Mouse (Mus musculus) limb, embryonic 15.5 days (tissue): ENCODE measurements around the gene B4galt1. TPM values are rescaled to one million over a fixed set of nuclear protein-coding genes. Genes with fewer than 3 reads are reported as not detected.

ENCODE experiments used
- ATAC-seq: fragments of 200-750 bp; cut with Nextera tagmentation; 2 replicates; pipeline ENCODE4 v1.8.0; 2017; ENCODE audit warnings: low read depth, moderate TSS enrichment; ENCODE audit not compliant: insufficient number of reproducible peaks, low FRiP score, low TSS enrichment
- H3K27ac ChIP-seq: fragments of 300-500 bp; sonication (generic); 2 replicates; pipeline ENCODE4 v1.5.1; 2015; ENCODE audit warnings: moderate library complexity, mild to moderate bottlenecking, inconsistent platforms
- H3K27me3 ChIP-seq: fragments of 300-500 bp; sonication (generic); 2 replicates; pipeline ENCODE4 v1.6.1; 2015; ENCODE audit warnings: inconsistent platforms
- H3K36me3 ChIP-seq: fragments of 300-500 bp; sonication (generic); 2 replicates; pipeline ENCODE4 v1.6.1; 2015; ENCODE audit warnings: inconsistent platforms
- H3K4me1 ChIP-seq: fragments of 300-500 bp; sonication (generic); 2 replicates; pipeline ENCODE4 v1.6.1; 2015; ENCODE audit warnings: inconsistent platforms
- H3K4me2 ChIP-seq: fragments of 300-500 bp; sonication (generic); 2 replicates; pipeline ENCODE4 v1.6.1; 2015; ENCODE audit warnings: mild to moderate bottlenecking, inconsistent platforms
- H3K4me3 ChIP-seq: fragments of 300-500 bp; sonication (generic); 2 replicates; pipeline ENCODE4 v1.5.1; 2015; ENCODE audit warnings: mild to moderate bottlenecking, inconsistent platforms
- H3K9ac ChIP-seq: fragments of 300-500 bp; sonication (generic); 2 replicates; pipeline ENCODE4 v1.6.1; 2015; ENCODE audit warnings: inconsistent platforms
- H3K9me3 ChIP-seq: fragments of 300-500 bp; sonication (generic); 2 replicates; pipeline ENCODE4 v1.6.1; 2016; ENCODE audit warnings: inconsistent platforms
- WGBS: fragments of 180-500 bp; shearing (Covaris S2); methylation state at CpG from one replicate; pipeline ENCODE4 v1.1.7; 2015; 5-methylcytosine and 5-hydroxymethylcytosine counted together
- polyA plus RNA-seq: library from polyadenylated mRNA; unstranded; fragments of >200 nt; fragmentation: Nextera tagmentation; extraction: Ambion mirVana; gene quantifications from 2 replicates; pipeline ENCODE4 v1.2.1, GENCODE M21; 2015

Gene B4galt1
- polyA plus RNA-seq, 1 experiment from 2014 or later = 50.3 TPM

DNA sequence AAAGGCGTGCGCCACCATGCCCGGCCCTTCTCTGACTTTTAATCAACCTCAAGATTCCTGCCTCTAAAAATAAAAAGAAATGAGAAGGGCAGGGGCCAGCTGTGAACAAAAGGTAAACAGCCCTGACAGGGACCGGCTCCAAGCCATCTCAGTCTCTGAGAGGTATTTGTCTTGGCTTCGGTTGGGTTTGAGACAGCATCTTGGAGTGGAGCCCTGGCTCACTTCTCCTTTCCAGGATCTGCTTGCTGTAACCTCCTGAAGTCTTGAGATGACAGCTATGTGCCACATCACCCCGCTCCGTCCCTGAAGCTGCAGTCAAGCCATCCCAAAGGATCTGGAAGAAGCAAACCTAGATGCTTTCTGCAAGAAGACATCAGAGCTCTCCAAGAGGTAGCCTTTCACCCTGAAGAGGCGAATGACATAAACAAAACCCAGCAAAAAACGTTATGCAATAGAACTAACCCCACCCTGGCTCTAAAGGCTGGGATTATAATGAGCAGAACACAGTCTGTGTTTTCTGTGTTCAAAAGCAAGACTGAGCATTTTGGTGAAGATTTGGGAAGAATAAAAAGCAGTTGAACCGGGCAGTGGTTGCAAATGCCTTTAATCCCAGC lies 69.1 kb downstream of the B4galt1 start:
- WGBS = 72% methylated on average over 10 of the region's 10 CpGs
- peaks cover 5% of the 10 kb centered on the region; the same call in 1 of the 2 replicates for H3K4me1 ChIP-seq
- H3K27ac ChIP-seq = no peak overlapping the region

DNA sequence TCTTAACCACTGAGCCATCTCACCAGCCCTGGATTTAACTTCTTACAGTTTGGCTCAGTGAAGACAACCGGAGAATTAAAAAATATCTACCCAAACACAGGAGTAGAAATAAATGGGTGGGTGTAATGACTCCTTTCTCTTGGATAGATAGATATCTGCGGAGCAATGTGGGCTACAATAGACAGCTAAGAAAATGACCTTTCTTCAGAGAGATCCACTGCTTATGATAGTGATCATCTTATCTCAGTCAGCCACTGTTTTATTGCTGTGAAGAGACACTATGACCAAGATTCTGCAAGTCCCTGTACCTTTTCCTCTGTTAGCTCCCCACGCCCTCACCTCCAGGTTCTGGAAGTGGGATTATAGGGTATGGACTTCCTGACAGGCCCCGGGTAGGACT lies 70.8 kb downstream of the B4galt1 start:
- Histone ChIP-seq H3K4me2 (no peak overlapping the region), H3K9ac (no peak overlapping the region), H3K4me1 (peaks cover 5% of the 10 kb centered on the region; the same call in 1 of the 2 replicates), H3K27me3 (no peaks in the 10 kb centered on the region), H3K36me3 (no peaks in the 10 kb centered on the region), H3K4me3 (no peak overlapping the region), H3K9me3 (no peaks in the 10 kb centered on the region), H3K27ac (no peak overlapping the region)
- ATAC-seq = no peak
- WGBS = 94% methylated on average over 4 of the region's 4 CpGs

More for the DNA sequence above, 69.1 kb downstream of the B4galt1 start:
- no peak overlapping the region for H3K4me2 ChIP-seq
- H3K9me3 ChIP-seq = no peaks in the 10 kb centered on the region
- no peak overlapping the region for H3K4me3 ChIP-seq
- ATAC-seq = no peak
- no peak overlapping the region for H3K9ac ChIP-seq
- no peaks in the 10 kb centered on the region for H3K36me3 ChIP-seq
- H3K27me3 ChIP-seq = no peaks in the 10 kb centered on the region

GRCm38 (mm10) chr4:40781797-40782495 lies 71.9 kb downstream of the B4galt1 start:
- no peak overlapping the region for H3K4me3 ChIP-seq
- no peaks in the 10 kb centered on the region for H3K9me3 ChIP-seq
- 0 out of 2 replicates have a peak overlapping the region, but pooled peaks have one; percentile 3 for H3K4me2 ChIP-seq
- H3K27me3 ChIP-seq = no peaks in the 10 kb centered on the region
- no peak overlapping the region for H3K9ac ChIP-seq
- no peaks in the 10 kb centered on the region for H3K36me3 ChIP-seq
- WGBS = 34% methylated on average over 8 of the region's 8 CpGs
- peaks cover 5% of the 10 kb centered on the region; the same call in 1 of the 2 replicates for H3K4me1 ChIP-seq
- H3K27ac ChIP-seq = peak overlapping the region; percentile 44; the same call in 1 of the 2 replicates
- no peak for ATAC-seq

- Histone ChIP-seq H3K4me1 (peaks cover 7% of the 10 kb centered on the region; the same call in 1 of the 2 replicates), H3K36me3 (no peaks in the 10 kb centered on the region), H3K4me2 (0 out of 2 replicates have a peak overlapping the region, but pooled peaks have one; percentile 3), H3K9ac (no peak overlapping the region), H3K4me3 (no peak overlapping the region), H3K27me3 (no peaks in the 10 kb centered on the region), H3K9me3 (no peaks in the 10 kb centered on the region), H3K27ac (no peak overlapping the region)
- WGBS = 11% methylated on average over 3 of the region's 3 CpGs
- no peak for ATAC-seq
Measured at GRCm38 (mm10) chr4:40781143-40781542, 72.7 kb downstream of the B4galt1 start.

GRCm38 (mm10) chr4:40778656-40779055 lies 75.1 kb downstream of the B4galt1 start:
- peaks cover 23% of the 10 kb centered on the region for H3K4me1 ChIP-seq
- no peaks in the 10 kb centered on the region for H3K9me3 ChIP-seq
- H3K27ac ChIP-seq = no peak overlapping the region
- ATAC-seq = no peak
- no peak overlapping the region for H3K4me3 ChIP-seq
- no peak overlapping the region for H3K9ac ChIP-seq
- H3K27me3 ChIP-seq = no peaks in the 10 kb centered on the region
- WGBS = 84% methylated on average over 6 of the region's 6 CpGs
- no peak overlapping the region for H3K4me2 ChIP-seq
- H3K36me3 ChIP-seq = no peaks in the 10 kb centered on the region

DNA sequence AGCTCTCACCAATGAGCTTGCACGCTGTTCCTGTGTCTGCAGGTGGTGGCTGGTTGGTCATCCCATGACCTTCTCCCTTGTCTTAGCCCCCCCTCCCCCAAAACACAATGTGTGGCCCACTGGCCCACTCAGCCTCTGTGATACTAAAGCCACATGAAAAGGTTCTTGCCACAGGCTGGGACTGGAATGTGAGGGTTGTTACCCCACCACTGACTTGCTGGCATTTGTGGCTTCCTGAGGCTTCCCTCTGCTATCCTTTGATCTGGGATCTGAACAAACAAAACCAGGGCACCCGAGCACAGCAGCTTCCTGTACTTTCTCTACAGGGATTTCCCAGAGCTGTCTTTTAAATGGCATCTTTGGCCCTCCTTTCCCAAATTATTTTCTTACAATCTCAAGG lies 76.7 kb downstream of the B4galt1 start:
- no peaks in the 10 kb centered on the region for H3K36me3 ChIP-seq
- no peak for ATAC-seq
- no peak overlapping the region for H3K4me3 ChIP-seq
- H3K9ac ChIP-seq = no peak overlapping the region
- H3K27ac ChIP-seq = no peak overlapping the region
- H3K4me2 ChIP-seq = no peak overlapping the region
- peaks cover 28% of the 10 kb centered on the region for H3K4me1 ChIP-seq
- H3K9me3 ChIP-seq = no peaks in the 10 kb centered on the region
- 31% methylated on average over 2 of the region's 2 CpGs for WGBS
- H3K27me3 ChIP-seq = no peaks in the 10 kb centered on the region

DNA sequence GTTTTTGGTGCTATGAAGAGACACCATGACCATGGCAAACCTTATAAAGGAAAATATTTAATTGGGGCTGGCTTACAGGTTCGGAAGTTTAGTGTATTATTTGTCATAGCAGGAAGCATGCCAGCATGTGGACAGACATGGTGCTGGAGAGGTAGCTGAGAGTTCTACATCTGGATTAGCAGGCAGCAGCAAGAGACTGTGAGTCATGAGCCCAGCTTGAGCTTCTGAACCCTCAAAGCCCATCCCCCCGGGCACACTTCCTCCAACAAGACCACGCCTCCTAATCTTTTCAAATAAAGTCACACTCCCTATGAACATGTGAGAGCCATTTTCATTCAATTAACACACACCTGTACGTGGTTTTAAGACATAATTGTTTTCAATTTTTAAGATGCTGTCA lies 77.4 kb downstream of the B4galt1 start:
- Histone ChIP-seq H3K9ac (no peak overlapping the region), H3K36me3 (no peaks in the 10 kb centered on the region), H3K9me3 (no peaks in the 10 kb centered on the region), H3K4me1 (peaks cover 28% of the 10 kb centered on the region), H3K27ac (no peak overlapping the region), H3K27me3 (no peaks in the 10 kb centered on the region), H3K4me2 (no peak overlapping the region), H3K4me3 (no peak overlapping the region)
- ATAC-seq = no peak
- 49% methylated on average over 4 of the region's 4 CpGs for WGBS

- H3K27me3 ChIP-seq = no peaks in the 10 kb centered on the region
- no peaks in the 10 kb centered on the region for H3K36me3 ChIP-seq
- H3K4me1 ChIP-seq = peaks cover 23% of the 10 kb centered on the region
- H3K4me2 ChIP-seq = peak overlapping the region; percentile 47
- H3K27ac ChIP-seq = peak overlapping the region; percentile 77
- no peak for ATAC-seq
- H3K4me3 ChIP-seq = peak overlapping the region; percentile 20; the same call in 1 of the 2 replicates
- no peak overlapping the region for H3K9ac ChIP-seq
- WGBS = 10% methylated on average over 12 of the region's 12 CpGs
- no peaks in the 10 kb centered on the region for H3K9me3 ChIP-seq
Measured at GRCm38 (mm10) chr4:40774279-40775259, 79.2 kb downstream of the B4galt1 start.

DNA sequence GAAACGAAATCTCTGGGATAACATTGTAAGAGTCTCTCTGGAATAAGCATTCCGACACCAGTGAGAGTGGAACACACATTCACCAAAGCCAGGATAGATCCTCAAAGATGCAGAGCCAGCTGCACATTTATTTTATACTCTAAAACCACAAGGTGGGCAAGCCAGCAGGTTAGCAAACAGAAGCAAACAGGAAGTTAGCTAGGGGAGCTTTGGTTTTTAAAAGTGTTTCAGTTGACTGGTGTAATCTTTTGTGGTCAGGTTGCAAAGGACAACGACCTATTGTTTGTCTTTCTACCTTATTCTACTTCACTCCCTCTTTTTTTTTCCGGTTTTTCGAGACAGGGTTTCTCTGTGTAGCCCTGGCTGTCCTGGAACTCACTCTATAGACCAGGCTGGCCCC lies 93.9 kb downstream of the B4galt1 start:
- Histone ChIP-seq H3K27ac (no peak overlapping the region), H3K36me3 (peaks cover 8% of the 10 kb centered on the region; the same call in 1 of the 2 replicates), H3K27me3 (no peaks in the 10 kb centered on the region; the same call in 1 of the 2 replicates), H3K9ac (no peak overlapping the region), H3K9me3 (no peaks in the 10 kb centered on the region), H3K4me3 (no peak overlapping the region), H3K4me2 (no peak overlapping the region), H3K4me1 (no peaks in the 10 kb centered on the region)
- WGBS = 56% methylated on average over 5 of the region's 5 CpGs
- ATAC-seq = no peak

- no peaks in the 10 kb centered on the region for H3K27me3 ChIP-seq
- peak within 1 kb of the TSS; percentile 67 for H3K4me2 ChIP-seq
- H3K9me3 ChIP-seq = no peaks in the 10 kb centered on the region
- H3K4me1 ChIP-seq = no peaks in the 10 kb centered on the region
- H3K9ac ChIP-seq = peak within 1 kb of the TSS; percentile 87
- peak within 1 kb of the TSS; percentile 96 for H3K4me3 ChIP-seq
- H3K36me3 ChIP-seq = peaks cover 28% of the 10 kb centered on the region
- peak; percentile 99 for ATAC-seq
- WGBS = under 1% methylated on average over 38 of the region's 40 CpGs
- H3K27ac ChIP-seq = peak within 1 kb of the TSS; percentile 79
Measured at GRCm38 (mm10) chr4:40757780-40758420, 95.9 kb downstream of the B4galt1 start, which contains the start of gene Smu1. Smu1 (minus strand) TSS chr4:40757923.

GRCm38 (mm10) chr4:40757157-40757779 lies 96.5 kb downstream of the B4galt1 start:
- Histone ChIP-seq H3K4me2 (peak overlapping the region; percentile 67), H3K27me3 (no peaks in the 10 kb centered on the region), H3K27ac (peak overlapping the region; percentile 79), H3K9ac (peak overlapping the region; percentile 87), H3K9me3 (no peaks in the 10 kb centered on the region), H3K36me3 (peaks cover 33% of the 10 kb centered on the region), H3K4me3 (peak overlapping the region; percentile 96), H3K4me1 (no peaks in the 10 kb centered on the region)
- under 1% methylated on average over 38 of the region's 39 CpGs for WGBS
- ATAC-seq = peak; percentile 76
